Mouse (Mus musculus) small intestine, adult 2 months (tissue): Measurements from ENCODE around the gene Olfr73.

ENCODE experiments used
- CTCF ChIP-seq: fragments of 200-500 bp; IDR thresholded peaks from 2 replicates; pipeline ENCODE4 v1.5.1; 2012; ENCODE audit warnings: low read depth, mild to moderate bottlenecking, control low read depth, inconsistent platforms, low read length, moderate library complexity, mixed read lengths; ENCODE audit not compliant: insufficient replicate concordance, insufficient read length; ENCODE audit errors: extremely low read depth
- POLR2A ChIP-seq: fragments of 200-500 bp; IDR thresholded peaks from 2 replicates; pipeline ENCODE4 v1.6.1; 2012; ENCODE audit warnings: low read depth, mild to moderate bottlenecking, control low read depth, inconsistent platforms, low read length, moderate library complexity

GRCm38 (mm10) chr2:88037599-88037998 is at the start of gene Olfr73:
- TF ChIP-seq POLR2A (no peak), CTCF (no peak)
